In the genomic region with DNA sequence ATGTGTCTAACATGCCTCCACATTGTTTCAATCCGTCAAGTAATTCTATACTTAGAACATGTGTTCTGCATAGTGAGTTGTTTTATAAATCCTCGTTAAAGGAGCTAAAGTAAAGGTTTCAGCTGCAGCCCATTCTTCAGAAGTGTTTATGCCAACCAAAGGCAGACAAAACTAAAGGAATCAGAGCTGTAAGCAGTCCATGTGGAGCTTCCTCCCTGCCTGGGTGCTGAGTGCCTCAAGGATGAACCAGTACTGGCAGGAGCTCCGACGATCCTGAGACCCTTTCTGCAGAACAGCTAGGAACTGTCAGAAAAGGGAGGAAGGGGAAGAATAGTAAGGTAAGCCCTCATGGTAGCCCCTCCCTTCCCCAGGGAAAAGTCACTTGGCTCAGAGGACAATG, we compare ENCODE assay signal across 19 mouse cellular contexts. TPM values are rescaled to one million over a fixed set of nuclear protein-coding genes. Genes with fewer than 3 reads are reported as not detected.
A peak's percentile ranks its signal among the peaks of the same experiment; 100 is the strongest.
DNase-seq lines count a peak whose midpoint lies in the region; ATAC-seq and TF ChIP-seq lines count a peak whose summit lies in the region.
"Had no signal": no experiment of that assay in that cellular context is flagged by ENCODE, and none has a peak within 500 bp of the region (broad histone marks: within the 10 kb centered on the region; RNA-seq: fewer than 3 reads in every experiment).

No protein-coding gene starts in this region.

- no peak overlapping the region for H3K4me2 ChIP-seq in limb, embryonic 12.5 days
- H3K4me2 ChIP-seq in embryonic facial prominence, embryonic 13.5 days, result peak overlapping the region; percentile 39
- 0 out of 2 replicates have a peak overlapping the region, but pooled peaks have one; percentile 3 for H3K4me2 ChIP-seq in limb, embryonic 14.5 days (replicated peaks; ENCODE audit: low read depth, low read length, severe bottlenecking)
- H3K4me2 ChIP-seq: forebrain, embryonic 13.5 days; heart, embryonic 13.5 days; hindbrain, embryonic 15.5 days had no signal

- H3K9ac ChIP-seq in limb, embryonic 12.5 days (replicated peaks), result no peak overlapping the region
- H3K9ac ChIP-seq in embryonic facial prominence, embryonic 13.5 days, result 0 out of 2 replicates have a peak overlapping the region, but pooled peaks have one; percentile 11
- no peak overlapping the region for H3K9ac ChIP-seq in limb, embryonic 14.5 days (ENCODE audit: low read depth, low read length, severe bottlenecking)
- H3K9ac ChIP-seq: forebrain, embryonic 13.5 days; heart, embryonic 13.5 days; hindbrain, embryonic 15.5 days had no signal

- H3K4me1 ChIP-seq in limb, embryonic 12.5 days (replicated peaks), result peaks cover 14% of the 10 kb centered on the region
- peaks cover 6% of the 10 kb centered on the region for H3K4me1 ChIP-seq in limb, embryonic 10.5 days
- no peaks in the 10 kb centered on the region for H3K4me1 ChIP-seq in E14TG2a.4 (replicated peaks; ENCODE audit: low read depth, low read length)
- peaks cover 18% of the 10 kb centered on the region for H3K4me1 ChIP-seq in embryonic facial prominence, embryonic 13.5 days
- peaks cover 15% of the 10 kb centered on the region for H3K4me1 ChIP-seq in limb, embryonic 14.5 days (ENCODE audit: control insufficient read depth, insufficient read depth, low read length)
- no peaks in the 10 kb centered on the region for H3K4me1 ChIP-seq in thymus, adult 2 months (replicated peaks; ENCODE audit: control insufficient read depth, insufficient read depth, low read length)
- H3K4me1 ChIP-seq: heart, embryonic 13.5 days; hindbrain, embryonic 15.5 days had no signal

- no peak for TF ChIP-seq CTCF in E14TG2a.4 (conservative IDR thresholded peaks at IDR 0.05; ENCODE audit: low read length)
- TF ChIP-seq CTCF in thymus, adult 2 months (IDR thresholded peaks at IDR 0.05; ENCODE audit: borderline replicate concordance, control insufficient read depth, extremely low read depth, insufficient read depth, low read length, poor library complexity), result no peak

- no peak for TF ChIP-seq POLR2A in limb, embryonic 14.5 days (IDR thresholded peaks at IDR 0.05; ENCODE audit: borderline replicate concordance, extremely low read depth, insufficient read depth, insufficient read length)
- no peak for TF ChIP-seq POLR2A in thymus, adult 2 months (IDR thresholded peaks at IDR 0.05; ENCODE audit: control insufficient read depth, extremely low read depth, insufficient read depth, low read length, poor library complexity)

- peak overlapping the region; percentile 68 for H3K27ac ChIP-seq in limb, embryonic 12.5 days
- no peak overlapping the region for H3K27ac ChIP-seq in limb, embryonic 10.5 days
- peak overlapping the region; percentile 85 for H3K27ac ChIP-seq in embryonic facial prominence, embryonic 13.5 days
- no peak overlapping the region; the same call in 1 of the 2 replicates for H3K27ac ChIP-seq in limb, embryonic 14.5 days (replicated peaks; ENCODE audit: low read depth, low read length)
- no peak overlapping the region for H3K27ac ChIP-seq in thymus, adult 2 months (ENCODE audit: control insufficient read depth, insufficient read depth, low read length)
- H3K27ac ChIP-seq: forebrain, embryonic 13.5 days; heart, embryonic 13.5 days; hindbrain, embryonic 15.5 days had no signal

- no peak; the same call in 1 of the 2 replicates for ATAC-seq in limb, embryonic 12.5 days (ENCODE audit: insufficient number of reproducible peaks, insufficient read depth, low FRiP score, low TSS enrichment, low read depth)
- ATAC-seq in embryonic facial prominence, embryonic 13.5 days (ENCODE audit: insufficient number of reproducible peaks, insufficient read depth, low FRiP score, low TSS enrichment, low read depth), result 0 out of 2 replicates have a peak, but pooled peaks have one; percentile 62
- peak; percentile 37; the same call in 1 of the 2 replicates for ATAC-seq in limb, embryonic 14.5 days (ENCODE audit: low FRiP score, low read depth)
- ATAC-seq: forebrain, embryonic 13.5 days had no signal

- peaks cover 9% of the 10 kb centered on the region; the same call in 1 of the 2 replicates for H3K9me3 ChIP-seq in limb, embryonic 12.5 days
- no peaks in the 10 kb centered on the region; the same call in 1 of the 2 replicates for H3K9me3 ChIP-seq in limb, embryonic 10.5 days (replicated peaks)
- peaks cover 57% of the 10 kb centered on the region for H3K9me3 ChIP-seq in E14TG2a.4 (ENCODE audit: low read length)
- no peaks in the 10 kb centered on the region for H3K9me3 ChIP-seq in embryonic facial prominence, embryonic 13.5 days
- H3K9me3 ChIP-seq in limb, embryonic 14.5 days (ENCODE audit: control insufficient read depth, low read length), result no peaks in the 10 kb centered on the region
- H3K9me3 ChIP-seq: forebrain, embryonic 13.5 days; hindbrain, embryonic 15.5 days had no signal

- 35% methylated on average over 4 of the region's 4 CpGs for WGBS in limb, embryonic 12.5 days
- 74% methylated on average over 4 of the region's 4 CpGs for WGBS in limb, embryonic 10.5 days
- WGBS in embryonic facial prominence, embryonic 13.5 days, result 22% methylated on average over 4 of the region's 4 CpGs
- WGBS in limb, embryonic 14.5 days, result 22% methylated on average over 4 of the region's 4 CpGs
- WGBS in thymus, adult 2 months, result 90% methylated on average over 4 of the region's 4 CpGs

- no peak overlapping the region for H3K4me3 ChIP-seq in limb, embryonic 12.5 days (replicated peaks)
- no peak overlapping the region for H3K4me3 ChIP-seq in limb, embryonic 10.5 days
- H3K4me3 ChIP-seq in E14TG2a.4 (replicated peaks; ENCODE audit: low read length), result 0 out of 2 replicates have a peak overlapping the region, but pooled peaks have one; percentile 4
- no peak overlapping the region for H3K4me3 ChIP-seq in embryonic facial prominence, embryonic 13.5 days
- no peak overlapping the region for H3K4me3 ChIP-seq in limb, embryonic 14.5 days (replicated peaks; ENCODE audit: low read length)
- H3K4me3 ChIP-seq in thymus, adult 2 months (ENCODE audit: control insufficient read depth, insufficient read depth, low read length), result no peak overlapping the region
- H3K4me3 ChIP-seq: forebrain, embryonic 13.5 days; heart, embryonic 13.5 days; hindbrain, embryonic 15.5 days had no signal

- no peaks in the 10 kb centered on the region for H3K27me3 ChIP-seq in limb, embryonic 12.5 days
- no peaks in the 10 kb centered on the region for H3K27me3 ChIP-seq in limb, embryonic 10.5 days (ENCODE audit: low read depth, poor library complexity, severe bottlenecking)
- no peaks in the 10 kb centered on the region for H3K27me3 ChIP-seq in E14TG2a.4 (ENCODE audit: insufficient read depth, low read length)
- no peaks in the 10 kb centered on the region for H3K27me3 ChIP-seq in embryonic facial prominence, embryonic 13.5 days
- no peaks in the 10 kb centered on the region for H3K27me3 ChIP-seq in limb, embryonic 14.5 days (ENCODE audit: control insufficient read depth, insufficient read depth, low read length)
- no peaks in the 10 kb centered on the region for H3K27me3 ChIP-seq in thymus, adult 2 months (ENCODE audit: control insufficient read depth, insufficient read depth, low read length)
- H3K27me3 ChIP-seq: CH12.LX; forebrain, embryonic 13.5 days; heart, embryonic 13.5 days; hindbrain, embryonic 15.5 days had no signal

- H3K36me3 ChIP-seq in limb, embryonic 12.5 days, result no peaks in the 10 kb centered on the region
- H3K36me3 ChIP-seq in limb, embryonic 10.5 days, result no peaks in the 10 kb centered on the region
- 0 out of 2 replicates have a peak, but pooled peaks cover 4% of the 10 kb centered on the region for H3K36me3 ChIP-seq in E14TG2a.4 (ENCODE audit: insufficient read depth, low read length)
- H3K36me3 ChIP-seq in embryonic facial prominence, embryonic 13.5 days, result no peaks in the 10 kb centered on the region
- no peaks in the 10 kb centered on the region for H3K36me3 ChIP-seq in limb, embryonic 14.5 days (ENCODE audit: control insufficient read depth, insufficient read depth, low read length)
- no peaks in the 10 kb centered on the region for H3K36me3 ChIP-seq in thymus, adult 2 months (ENCODE audit: control insufficient read depth, insufficient read depth, low read length)
- H3K36me3 ChIP-seq: heart, embryonic 13.5 days; hindbrain, embryonic 15.5 days had no signal

- DNase-seq in limb, embryonic 10.5 days (ENCODE audit: low spot score), result no peak
- DNase-seq in limb, embryonic 14.5 days (ENCODE audit: low spot score), result peak; percentile 52
- no peak for DNase-seq in thymus, adult 2 months
- no peak for DNase-seq in layer of hippocampus, postnatal 25 days (ENCODE audit: extremely low spot score in 1 of 2, low spot score in 1 of 2)
- DNase-seq: adrenal gland, adult 2 months; adrenal gland, postnatal 25 days; cerebellum, adult 11 months; cerebellum, adult 9-10 months; cerebellum, postnatal 36 days; gastrocnemius, postnatal 36 days; heart, adult 11 months; heart, postnatal 36 days had no signal

RNA-seq across cellular contexts. Expression of gene Sertad2, which starts 28.3 kb away (rescaled TPM):
- polyA plus RNA-seq in limb, embryonic 12.5 days (2016; fragmentation: Nextera tagmentation; extraction: Ambion mirVana), result 37.5 and 42.0 TPM in 2 replicates
- polyA plus RNA-seq in limb, embryonic 10.5 days (2016; fragmentation: Nextera tagmentation; extraction: Ambion mirVana), result 20.5 and 27.0 TPM in 2 replicates
- 40.5 and 47.9 TPM in 2 replicates for polyA plus RNA-seq in embryonic facial prominence, embryonic 13.5 days (2015; fragmentation: Nextera tagmentation; extraction: Ambion mirVana)
- polyA plus RNA-seq in limb, embryonic 14.5 days (2012; rRNA removed), result 21.1 and 32.2 TPM in 2 replicates
- 40.1 and 43.1 TPM in 2 replicates for polyA plus RNA-seq in limb, embryonic 14.5 days (2014; fragmentation: Nextera tagmentation; extraction: Ambion mirVana)
- 50.6 and 55.4 TPM in 2 replicates for polyA plus RNA-seq in thymus, adult 2 months (2012; rRNA removed)
- total RNA-seq in layer of hippocampus, postnatal 25 days (2021), result 10 to 100 TPM; 19.0 to 25.1 TPM

Comparison
In these comparisons a context has a peak if more than half of its experiments do, and no peak if none do; other contexts are left out.
1. H3K27ac ChIP-seq: peak in limb, embryonic 12.5 days (single experiment) and embryonic facial prominence, embryonic 13.5 days (single experiment); none in limb, embryonic 10.5 days (single experiment), limb, embryonic 14.5 days (single experiment) and thymus, adult 2 months (single experiment).